Mouse (Mus musculus) MEL (cell line): ENCODE measurements around the gene Siva1. TPM values are rescaled to one million over a fixed set of nuclear protein-coding genes. Genes with fewer than 3 reads are reported as not detected.
A peak's percentile ranks its signal among the peaks of the same experiment; 100 is the strongest.

Experiments used
- DNase-seq: peaks from one replicate; pipeline ENCODE4 v3.0.0; 2011; ENCODE audit warnings: low read depth, low spot score
- H3K27ac ChIP-seq: 2 replicates; pipeline ENCODE4 v1.5.1; 2012; ENCODE audit warnings: low read depth, mild to moderate bottlenecking, control low read depth, low read length, moderate library complexity; ENCODE audit not compliant: control insufficient read depth
- H3K27me3 ChIP-seq, 2 experiments: fragments of 150-350 bp in 1 of 2; sonication (generic) in 1 of 2; 2 replicates each; pipeline ENCODE4 v1.6.1; 2012; ENCODE audit warnings: low read length in 2 of 2, mild to moderate bottlenecking in 2 of 2, improper control_type of control experiment in 1 of 2, moderate library complexity in 1 of 2; ENCODE audit not compliant: insufficient read depth in 2 of 2, control insufficient read depth in 1 of 2
- H3K36me3 ChIP-seq, 2 experiments: 2 replicates each; pipeline ENCODE4 v1.6.1; 2012 to 2014; ENCODE audit warnings: low read length in 2 of 2, improper control_type of control experiment in 1 of 2, inconsistent platforms in 1 of 2, mild to moderate bottlenecking in 1 of 2; ENCODE audit not compliant: insufficient read depth in 2 of 2, control insufficient read depth in 1 of 2
- H3K4me1 ChIP-seq, 2 experiments: fragments of 150-350 bp in 1 of 2; sonication (generic) in 1 of 2; 2 replicates each; pipeline ENCODE4 v1.6.1; 2012; ENCODE audit warnings: low read length in 2 of 2, improper control_type of control experiment in 1 of 2, mild to moderate bottlenecking in 1 of 2; ENCODE audit not compliant: insufficient read depth in 2 of 2, control insufficient read depth in 1 of 2
- H3K4me3 ChIP-seq, 2 experiments: fragments of 150-350 bp in 1 of 2; sonication (generic) in 1 of 2; 2 replicates each; pipeline ENCODE4 v1.5.1; 2012; ENCODE audit warnings: low read depth in 2 of 2, low read length in 2 of 2, mild to moderate bottlenecking in 2 of 2, moderate library complexity in 2 of 2, control low read depth in 1 of 2, improper control_type of control experiment in 1 of 2; ENCODE audit not compliant: control insufficient read depth in 1 of 2, insufficient read depth in 1 of 2
- H3K79me2 ChIP-seq: 2 replicates; pipeline ENCODE4 v1.6.1; 2012; ENCODE audit warnings: mild to moderate bottlenecking, low read length, moderate library complexity; ENCODE audit not compliant: control insufficient read depth, poor library complexity, insufficient read depth
- H3K9ac ChIP-seq: 2 replicates; pipeline ENCODE4 v1.6.1; 2012; ENCODE audit warnings: low read depth, mild to moderate bottlenecking, control low read depth, low read length, moderate library complexity; ENCODE audit not compliant: control insufficient read depth, poor library complexity, severe bottlenecking
- H3K9me3 ChIP-seq: fragments of 150-350 bp; sonication (generic); replicated peaks from 2 replicates; pipeline ENCODE4 v1.6.1; 2012; ENCODE audit warnings: mild to moderate bottlenecking, low read length, improper control_type of control experiment, moderate library complexity; ENCODE audit not compliant: insufficient read depth
- BHLHE40 ChIP-seq: IDR thresholded peaks from 2 replicates; pipeline ENCODE4 v1.6.1; 2012; ENCODE audit warnings: low read depth, mild to moderate bottlenecking, inconsistent platforms, low read length, improper control_type of control experiment, borderline replicate concordance
- CTCF ChIP-seq, 3 experiments: IDR thresholded peaks in 2 of 3; conservative IDR thresholded peaks in 1 of 3; 2 replicates each; pipeline ENCODE4 v1.5.1; 2011 to 2012; ENCODE audit warnings: low read length in 3 of 3, low read depth in 2 of 3, mild to moderate bottlenecking in 2 of 3, improper control_type of control experiment in 1 of 3, inconsistent platforms in 1 of 3, mixed read lengths in 1 of 3, moderate library complexity in 1 of 3; ENCODE audit not compliant: control insufficient read depth in 1 of 3, insufficient read depth in 1 of 3, poor library complexity in 1 of 3, severe bottlenecking in 1 of 3
- E2F4 ChIP-seq: IDR thresholded peaks from 2 replicates; pipeline ENCODE4 v1.6.1; 2011; ENCODE audit warnings: low read depth, low read length, improper control_type of control experiment, borderline replicate concordance
- EP300 ChIP-seq, 2 experiments: IDR thresholded peaks; 2 replicates each; pipeline ENCODE4 v1.6.1; 2011; ENCODE audit warnings: improper control_type of control experiment in 2 of 2, low read length in 2 of 2, low read depth in 1 of 2, mild to moderate bottlenecking in 1 of 2
- GABPA ChIP-seq: IDR thresholded peaks from 2 replicates; pipeline ENCODE4 v1.6.1; 2012; ENCODE audit warnings: low read depth, mild to moderate bottlenecking, inconsistent platforms, low read length, improper control_type of control experiment, moderate library complexity
- GATA1 ChIP-seq: IDR thresholded peaks from 2 replicates; pipeline ENCODE4 v1.6.1; 2011; ENCODE audit warnings: low read depth, low read length, improper control_type of control experiment
- JUND ChIP-seq: IDR thresholded peaks from 2 replicates; pipeline ENCODE4 v1.6.1; 2011; ENCODE audit warnings: low read depth, mild to moderate bottlenecking, improper control_type of control experiment, low read length
- MAFK ChIP-seq: IDR thresholded peaks from 2 replicates; pipeline ENCODE4 v1.6.1; 2011; ENCODE audit warnings: low read depth, mild to moderate bottlenecking, low read length, improper control_type of control experiment, borderline replicate concordance
- MAZ ChIP-seq: IDR thresholded peaks from 2 replicates; pipeline ENCODE4 v1.6.1; 2012; ENCODE audit warnings: low read depth, mild to moderate bottlenecking, inconsistent platforms, low read length, improper control_type of control experiment
- MYB ChIP-seq: IDR thresholded peaks from 2 replicates; pipeline ENCODE4 v1.6.1; 2011; ENCODE audit warnings: mild to moderate bottlenecking, low read depth, low read length, improper control_type of control experiment
- NELFE ChIP-seq: IDR thresholded peaks from 2 replicates; pipeline ENCODE4 v1.6.1; 2011; ENCODE audit warnings: low read depth, low read length, improper control_type of control experiment
- POLR2A ChIP-seq, 2 experiments: IDR thresholded peaks; 2 replicates each; pipeline ENCODE4 v1.6.1; 2011 to 2012; ENCODE audit warnings: low read length in 2 of 2, mild to moderate bottlenecking in 2 of 2, control low read depth in 1 of 2, improper control_type of control experiment in 1 of 2, low read depth in 1 of 2, moderate library complexity in 1 of 2; ENCODE audit not compliant: control insufficient read depth in 1 of 2, insufficient read depth in 1 of 2, poor library complexity in 1 of 2
- POLR2AphosphoS5 ChIP-seq: IDR thresholded peaks from 2 replicates; pipeline ENCODE4 v1.6.1; 2012; ENCODE audit warnings: low read depth, borderline replicate concordance, mild to moderate bottlenecking, inconsistent platforms, low read length, moderate library complexity, mixed read lengths
- SIN3A ChIP-seq: IDR thresholded peaks from 2 replicates; pipeline ENCODE4 v1.6.1; 2012; ENCODE audit warnings: low read length, improper control_type of control experiment, inconsistent platforms
- TAL1 ChIP-seq: IDR thresholded peaks from 2 replicates; pipeline ENCODE4 v1.6.1; 2012; ENCODE audit warnings: mild to moderate bottlenecking, inconsistent platforms, low read length, moderate library complexity, mixed read lengths
- TBP ChIP-seq: IDR thresholded peaks from 2 replicates; pipeline ENCODE4 v1.8.0; 2011; ENCODE audit warnings: low read depth, low read length, improper control_type of control experiment
- TCF12 ChIP-seq: IDR thresholded peaks from 2 replicates; pipeline ENCODE4 v1.6.1; 2014; ENCODE audit warnings: low read depth, mild to moderate bottlenecking, inconsistent platforms, low read length, improper control_type of control experiment, moderate library complexity
- UBTF ChIP-seq: IDR thresholded peaks from 2 replicates; pipeline ENCODE4 v1.6.1; 2012; ENCODE audit warnings: low read depth, mild to moderate bottlenecking, inconsistent platforms, low read length, improper control_type of control experiment, moderate library complexity, borderline replicate concordance; ENCODE audit not compliant: insufficient read depth
- USF2 ChIP-seq, 2 experiments: IDR thresholded peaks; 2 replicates each; pipeline ENCODE4 v1.6.1; 2011 to 2012; ENCODE audit warnings: improper control_type of control experiment in 2 of 2, low read length in 2 of 2, borderline replicate concordance in 1 of 2, inconsistent platforms in 1 of 2, low read depth in 1 of 2, mild to moderate bottlenecking in 1 of 2; ENCODE audit not compliant: insufficient read depth in 1 of 2
- ZC3H11A ChIP-seq: IDR thresholded peaks from 2 replicates; pipeline ENCODE4 v1.6.1; 2012; ENCODE audit warnings: low read depth, mild to moderate bottlenecking, inconsistent platforms, low read length, improper control_type of control experiment
- ZMIZ1 ChIP-seq: IDR thresholded peaks from 2 replicates; pipeline ENCODE4 v1.6.1; 2012; ENCODE audit warnings: low read depth, mild to moderate bottlenecking, inconsistent platforms, low read length, improper control_type of control experiment, moderate library complexity
- ZNF384 ChIP-seq: IDR thresholded peaks from 2 replicates; pipeline ENCODE4 v1.6.1; 2012; ENCODE audit warnings: low read depth, mild to moderate bottlenecking, inconsistent platforms, low read length, improper control_type of control experiment
- polyA plus RNA-seq, 2 experiments: library from polyadenylated mRNA; stranded (reverse) in 1 of 2; unstranded in 1 of 2; fragments of >175 nt in 1 of 2; fragments of >200 nt in 1 of 2; gene quantifications; 2 replicates each; pipeline versions ENCODE4 v1.2.1 to v1.2.4; 2012; ENCODE audit warnings: low replicate concordance in 2 of 2, low read depth in 1 of 2; ENCODE audit not compliant: insufficient read length in 2 of 2, insufficient read depth in 1 of 2, missing spikeins in 1 of 2
- total RNA-seq: library from RNA; depleted of rRNA; stranded (reverse); fragments of 300-350 nt; gene quantifications from 2 replicates; pipeline ENCODE4 v1.2.3, GENCODE M21; 2012

Siva1 gene
- total and polyA plus RNA-seq, 3 experiments: 531 to 659 TPM; not detected in 1

- Histone ChIP-seq H3K4me3 (no peak overlapping the region), H3K9me3 (no peaks in the 10 kb centered on the region), H3K4me1 (peaks cover 21 to 34% of the 10 kb centered on the region in 2 experiments), H3K27ac (no peak overlapping the region), H3K27me3 (no peaks in the 10 kb centered on the region), H3K79me2 (no peaks in the 10 kb centered on the region; the same call in 1 of the 2 replicates), H3K36me3 (peaks cover 0 to 21% of the 10 kb centered on the region in 2 experiments; a peak in 2 of 4 replicates), H3K9ac (no peak overlapping the region)
- DNase-seq: no peak
- TF ChIP-seq ZNF384 (no peak), SIN3A (no peak), POLR2A (IDR thresholded peaks at IDR 0.05; ENCODE audit: control insufficient read depth in 1 of 2, insufficient read depth in 1 of 2, low read depth in 1 of 2, low read length in 2 of 2, poor library complexity in 1 of 2) (no peak), TCF12 (no peak), MYB (no peak), MAZ (no peak), CTCF (IDR thresholded peaks at IDR 0.05 in 2 of 3, conservative IDR thresholded peaks at IDR 0.05 in 1 of 3; ENCODE audit: control insufficient read depth in 1 of 3, insufficient read depth in 1 of 3, low read depth in 2 of 3, low read length in 3 of 3, poor library complexity in 1 of 3, severe bottlenecking in 1 of 3) (no peak), JUND (no peak), EP300 (IDR thresholded peaks at IDR 0.05; ENCODE audit: low read depth in 1 of 2, low read length in 2 of 2) (no peak), GATA1 (no peak), TBP (no peak), GABPA (no peak), NELFE (no peak), TAL1 (no peak), POLR2AphosphoS5 (no peak), E2F4 (no peak), USF2 (IDR thresholded peaks at IDR 0.05; ENCODE audit: borderline replicate concordance in 1 of 2, insufficient read depth in 1 of 2, low read depth in 1 of 2, low read length in 2 of 2) (no peak)
These were observed 12.2 kb upstream of the Siva1 start for GRCm38 (mm10) chr12:112632084-112632777.

- peaks cover 0 to 15% of the 10 kb centered on the region in 2 experiments; a peak in 2 of 4 replicates for H3K36me3 ChIP-seq
- peaks cover 14 to 27% of the 10 kb centered on the region in 2 experiments for H3K4me1 ChIP-seq
- H3K4me3 ChIP-seq: no peak overlapping the region
- no peaks in the 10 kb centered on the region; the same call in 1 of the 2 replicates for H3K79me2 ChIP-seq
- no peak overlapping the region for H3K27ac ChIP-seq
- H3K9me3 ChIP-seq: no peaks in the 10 kb centered on the region
- TF ChIP-seq ZC3H11A: no peak
- TF ChIP-seq ZMIZ1: no peak
- TF ChIP-seq MAZ: no peak
- no peak for TF ChIP-seq BHLHE40
- TF ChIP-seq UBTF: no peak
- no peak for TF ChIP-seq MAFK
- TF ChIP-seq, all 39 proteins: peak for 0
- Histone ChIP-seq H3K9ac (0 out of 2 replicates have a peak overlapping the region, but pooled peaks have one; percentile 3), H3K27me3 (no peaks in the 10 kb centered on the region)
- peak; percentile 56 for DNase-seq
These were observed 11.6 kb upstream of the Siva1 start for GRCm38 (mm10) chr12:112632907-112633306.
